Mouse (Mus musculus): ENCODE measurements around the gene Uimc1. TPM values are rescaled to one million over a fixed set of nuclear protein-coding genes. Genes with fewer than 3 reads are reported as not detected.
A peak's percentile ranks its signal among the peaks of the same experiment; 100 is the strongest.
"Not testable (repeated sequence)": the region's sequence is repeated elsewhere in the genome, so short reads cannot be mapped to it uniquely, and the experiment has no call there.

Uimc1 gene
- polyA plus RNA-seq, 1 experiment from 2014 or later: 12.1 TPM

DNA sequence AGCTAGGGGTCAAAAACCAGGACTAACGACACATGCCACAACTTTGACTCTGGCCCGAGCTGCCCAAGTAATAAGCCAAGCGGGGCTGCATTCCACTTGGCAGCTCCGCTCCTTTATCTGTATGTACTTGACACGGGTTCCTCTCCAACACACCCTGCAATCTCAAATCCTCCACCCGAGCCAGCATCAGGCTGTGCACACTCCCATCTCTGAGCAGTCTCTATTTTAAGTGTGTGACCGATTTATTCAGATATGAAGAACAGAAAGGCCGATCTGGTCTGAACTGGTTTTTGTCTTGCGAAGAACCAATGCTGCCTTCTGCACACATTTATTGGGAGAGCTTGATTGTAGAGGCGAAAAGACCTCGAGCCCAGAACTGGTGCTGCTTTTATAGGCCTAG lies 1.5 kb upstream of the Uimc1 start:
- Histone ChIP-seq H3K4me3 (ENCODE audit: low read depth, low read length) (no peak overlapping the region), H3K4me1 (ENCODE audit: insufficient read depth) (peaks cover 15% of the 10 kb centered on the region), H3K9ac (replicated peaks) (no peak overlapping the region), H3K27ac (ENCODE audit: low read depth) (no peak overlapping the region), H3K36me3 (replicated peaks; ENCODE audit: insufficient read depth, low read length) (no peaks in the 10 kb centered on the region), H3K27me3 (ENCODE audit: insufficient read depth, low read length) (no peaks in the 10 kb centered on the region), H3K9me3 (ENCODE audit: low read length) (no peaks in the 10 kb centered on the region), H3K4me2 (ENCODE audit: low read depth, low read length) (no peak overlapping the region)
- WGBS (ENCODE audit: insufficient replicate concordance): 87% methylated on average over 11 of the region's 11 CpGs
- DNase-seq (no peak), ATAC-seq (no peak)
- TF ChIP-seq EP300 (IDR thresholded peaks at IDR 0.05; ENCODE audit: low read depth) (no peak), CTCF (IDR thresholded peaks at IDR 0.05; ENCODE audit: low read depth) (no peak)

DNA sequence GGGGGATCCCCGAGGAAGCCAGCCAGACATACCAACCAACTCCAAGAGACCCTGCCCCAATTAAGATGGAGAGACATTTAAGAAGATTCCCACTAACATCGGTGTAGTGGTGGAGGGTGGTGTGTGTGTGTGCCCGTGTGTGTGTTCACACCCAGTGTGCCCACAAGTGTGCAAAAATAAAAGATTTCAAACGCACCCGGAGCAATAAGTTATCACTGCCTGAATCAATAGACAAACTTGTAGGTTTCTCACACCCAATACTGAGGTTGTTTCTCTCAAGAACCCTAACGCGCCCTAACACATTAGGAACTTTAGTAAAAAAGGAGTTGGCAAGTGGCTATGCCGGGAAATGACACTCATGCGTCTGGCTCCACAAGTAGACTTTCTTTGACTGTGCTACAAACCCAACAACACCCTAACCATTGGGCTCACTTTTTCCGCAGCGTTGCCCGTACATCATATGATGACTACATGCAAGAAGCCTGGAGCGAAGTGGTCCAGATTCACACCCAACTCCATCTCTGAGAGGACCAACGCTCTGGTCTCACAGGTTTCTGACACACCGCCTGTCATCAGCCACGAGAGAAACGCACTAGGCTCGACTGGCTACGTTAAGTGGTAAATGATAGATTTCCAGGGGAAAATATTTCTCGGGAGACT lies 904 bp downstream of the Uimc1 start:
- TF ChIP-seq CTCF (IDR thresholded peaks at IDR 0.05; ENCODE audit: low read depth) (no peak), EP300 (IDR thresholded peaks at IDR 0.05; ENCODE audit: low read depth) (no peak)
- peak; percentile 47 for DNase-seq
- WGBS (ENCODE audit: insufficient replicate concordance): 20% methylated on average over 20 of the region's 20 CpGs

DNA sequence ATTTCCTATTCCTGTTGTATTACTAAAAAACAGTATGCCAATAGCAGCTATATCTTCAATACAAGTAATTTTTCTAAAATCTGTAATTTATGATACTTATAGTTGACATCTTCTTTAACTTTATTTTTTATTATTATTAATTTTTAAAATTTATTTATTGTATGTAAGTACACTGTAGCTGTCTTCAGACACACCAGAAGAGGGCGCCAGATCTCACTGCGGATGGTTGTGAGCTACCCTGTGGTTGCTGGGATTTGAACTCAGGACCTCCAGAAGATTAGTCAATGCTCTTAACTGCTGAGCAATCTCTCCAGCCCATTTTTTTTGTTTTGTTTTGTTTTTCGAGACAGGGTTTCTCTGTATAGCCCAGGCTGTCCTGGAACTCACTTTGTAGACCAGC lies 2.3 kb downstream of the Uimc1 start:
- not testable (repeated sequence) for H3K4me3 ChIP-seq (ENCODE audit: low read depth, low read length); H3K9me3 ChIP-seq (ENCODE audit: low read length); H3K9ac ChIP-seq (replicated peaks); H3K27ac ChIP-seq (ENCODE audit: low read depth); H3K4me2 ChIP-seq (ENCODE audit: low read depth, low read length); H3K4me1 ChIP-seq (ENCODE audit: insufficient read depth); DNase-seq; H3K27me3 ChIP-seq (ENCODE audit: insufficient read depth, low read length); ATAC-seq; H3K36me3 ChIP-seq (replicated peaks; ENCODE audit: insufficient read depth, low read length)
- WGBS (ENCODE audit: insufficient replicate concordance): 89% methylated on average over 3 of the region's 3 CpGs
- TF ChIP-seq CTCF (IDR thresholded peaks at IDR 0.05; ENCODE audit: low read depth): peak; percentile 35

More for the DNA sequence above, 904 bp downstream of the Uimc1 start:
- Histone ChIP-seq H3K27ac (ENCODE audit: low read depth) (peak overlapping the region; percentile 82), H3K4me1 (ENCODE audit: insufficient read depth) (peaks cover 5% of the 10 kb centered on the region), H3K9ac (replicated peaks) (peak overlapping the region; percentile 86), H3K4me3 (ENCODE audit: low read depth, low read length) (peak overlapping the region; percentile 79), H3K27me3 (ENCODE audit: insufficient read depth, low read length) (no peaks in the 10 kb centered on the region), H3K9me3 (ENCODE audit: low read length) (no peaks in the 10 kb centered on the region), H3K4me2 (ENCODE audit: low read depth, low read length) (peak overlapping the region; percentile 85), H3K36me3 (replicated peaks; ENCODE audit: insufficient read depth, low read length) (no peaks in the 10 kb centered on the region)
- peak; percentile 1; the same call in 1 of the 2 replicates for ATAC-seq

DNA sequence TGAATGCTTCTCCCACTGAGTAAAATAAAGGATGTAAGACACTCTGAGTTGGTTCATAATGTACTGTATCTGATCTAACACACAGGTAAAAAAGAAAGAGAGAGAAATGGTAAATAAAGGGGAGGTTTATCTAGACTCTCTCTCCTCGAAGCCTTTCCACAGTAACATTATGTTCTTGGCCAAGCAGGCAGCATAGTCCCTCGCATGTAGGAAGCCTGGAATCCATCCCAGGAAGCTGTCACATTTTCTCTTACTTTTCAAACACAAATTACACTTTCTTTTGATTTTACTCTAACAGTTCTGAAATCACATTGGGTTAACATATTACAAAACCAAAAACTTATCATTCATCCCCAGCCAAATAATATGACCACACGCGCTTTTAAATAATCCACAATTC lies 7.5 kb downstream of the Uimc1 start:
- no peak for DNase-seq

DNA sequence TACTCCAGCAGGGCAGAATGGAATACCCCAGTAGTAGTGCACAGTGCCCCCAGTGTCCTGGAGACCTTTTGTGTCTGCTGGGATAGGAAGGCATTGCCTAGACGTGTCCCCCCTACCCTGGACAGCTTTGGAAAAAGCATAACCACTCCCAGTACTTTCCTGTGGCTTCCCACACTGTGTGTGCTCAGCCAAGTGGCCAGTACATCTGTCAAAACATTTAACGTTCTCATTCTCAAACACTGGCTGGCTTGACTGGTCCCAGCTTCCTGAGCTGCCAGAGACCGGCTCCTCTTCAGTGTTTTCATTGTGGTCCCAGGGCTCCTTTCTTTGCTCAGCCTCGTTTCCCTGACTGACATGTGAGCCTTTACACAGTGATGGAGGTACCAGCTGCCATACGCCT lies 24.5 kb downstream of the Uimc1 start:
- H3K4me1 ChIP-seq (ENCODE audit: insufficient read depth): no peaks in the 10 kb centered on the region
- TF ChIP-seq CTCF (IDR thresholded peaks at IDR 0.05; ENCODE audit: low read depth): no peak
- no peak for TF ChIP-seq EP300 (IDR thresholded peaks at IDR 0.05; ENCODE audit: low read depth)
- no peak overlapping the region for H3K4me2 ChIP-seq (ENCODE audit: low read depth, low read length)
- no peak overlapping the region for H3K4me3 ChIP-seq (ENCODE audit: low read depth, low read length)
- no peak overlapping the region for H3K9ac ChIP-seq (replicated peaks)
- peaks cover 20% of the 10 kb centered on the region for H3K36me3 ChIP-seq (replicated peaks; ENCODE audit: insufficient read depth, low read length)
- DNase-seq (no peak), ATAC-seq (no peak)
- WGBS (ENCODE audit: insufficient replicate concordance): 71% methylated on average over 5 of the region's 5 CpGs
- no peaks in the 10 kb centered on the region for H3K27me3 ChIP-seq (ENCODE audit: insufficient read depth, low read length)
- H3K9me3 ChIP-seq (ENCODE audit: low read length): no peaks in the 10 kb centered on the region
- H3K27ac ChIP-seq (ENCODE audit: low read depth): no peak overlapping the region

More for the DNA sequence above, 7.5 kb downstream of the Uimc1 start:
- Histone ChIP-seq H3K27ac (ENCODE audit: low read depth) (peak overlapping the region; percentile 26; the same call in 1 of the 2 replicates), H3K4me3 (ENCODE audit: low read depth, low read length) (no peak overlapping the region), H3K9me3 (ENCODE audit: low read length) (no peaks in the 10 kb centered on the region), H3K4me1 (ENCODE audit: insufficient read depth) (0 out of 2 replicates have a peak, but pooled peaks cover 4% of the 10 kb centered on the region), H3K9ac (replicated peaks) (no peak overlapping the region), H3K27me3 (ENCODE audit: insufficient read depth, low read length) (no peaks in the 10 kb centered on the region), H3K36me3 (replicated peaks; ENCODE audit: insufficient read depth, low read length) (peaks cover 14% of the 10 kb centered on the region; the same call in 1 of the 2 replicates), H3K4me2 (ENCODE audit: low read depth, low read length) (no peak overlapping the region)
- WGBS (ENCODE audit: insufficient replicate concordance): 87% methylated on average over 4 of the region's 4 CpGs
- TF ChIP-seq CTCF (IDR thresholded peaks at IDR 0.05; ENCODE audit: low read depth) (no peak), EP300 (IDR thresholded peaks at IDR 0.05; ENCODE audit: low read depth) (no peak)
- ATAC-seq: no peak

DNA sequence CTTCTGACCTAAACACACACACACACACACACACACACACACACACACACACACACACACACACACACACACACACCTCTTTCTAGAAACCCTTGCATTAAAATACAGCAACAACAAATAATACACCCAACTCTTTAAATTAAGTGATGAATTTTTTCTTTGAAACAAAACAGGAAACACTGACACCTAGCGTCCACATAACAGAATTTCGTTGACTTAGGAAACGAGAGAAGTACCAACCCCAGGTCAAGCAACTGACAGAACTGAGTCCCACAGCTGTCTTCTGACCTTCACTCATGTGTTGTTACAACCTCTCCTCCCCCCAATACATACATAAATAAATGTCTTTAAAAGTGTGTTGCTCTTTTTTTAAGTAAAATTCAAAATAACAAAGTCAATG lies 28.8 kb downstream of the Uimc1 start:
- peaks cover 18% of the 10 kb centered on the region for H3K36me3 ChIP-seq (replicated peaks; ENCODE audit: insufficient read depth, low read length)
- no peak overlapping the region for H3K27ac ChIP-seq (ENCODE audit: low read depth)
- TF ChIP-seq EP300 (IDR thresholded peaks at IDR 0.05; ENCODE audit: low read depth) (no peak), CTCF (IDR thresholded peaks at IDR 0.05; ENCODE audit: low read depth) (peak; percentile 59)
- 2% methylated on average over 3 of the region's 3 CpGs for WGBS (ENCODE audit: insufficient replicate concordance)
- no peak for DNase-seq
- H3K9me3 ChIP-seq (ENCODE audit: low read length): no peaks in the 10 kb centered on the region
- no peak overlapping the region for H3K9ac ChIP-seq (replicated peaks)
- no peak overlapping the region for H3K4me2 ChIP-seq (ENCODE audit: low read depth, low read length)
- no peaks in the 10 kb centered on the region for H3K4me1 ChIP-seq (ENCODE audit: insufficient read depth)
- H3K4me3 ChIP-seq (ENCODE audit: low read depth, low read length): no peak overlapping the region
- no peaks in the 10 kb centered on the region for H3K27me3 ChIP-seq (ENCODE audit: insufficient read depth, low read length)
- no peak for ATAC-seq
